Mouse (Mus musculus) erythroblast, embryonic 14.5 days (primary cell): Measurements from ENCODE around the gene Sohlh2. TPM values are rescaled to one million over a fixed set of nuclear protein-coding genes. Genes with fewer than 3 reads are reported as not detected.

Experiments used
- H3K27me3 ChIP-seq: 2 replicates; pipeline ENCODE4 v1.6.1; 2012; ENCODE audit warnings: inconsistent platforms; ENCODE audit not compliant: control insufficient read depth
- H3K36me3 ChIP-seq: 2 replicates; pipeline ENCODE4 v1.6.1; 2012; ENCODE audit warnings: mild to moderate bottlenecking, inconsistent platforms; ENCODE audit not compliant: control insufficient read depth
- H3K4me1 ChIP-seq: 2 replicates; pipeline ENCODE4 v1.6.1; 2012; ENCODE audit warnings: inconsistent platforms; ENCODE audit not compliant: control insufficient read depth
- H3K4me3 ChIP-seq: replicated peaks from 2 replicates; pipeline ENCODE3; 2012; ENCODE audit warnings: moderate library complexity, mild to moderate bottlenecking, inconsistent platforms
- H3K9me3 ChIP-seq: 2 replicates; pipeline ENCODE4 v1.6.1; 2012; ENCODE audit warnings: low read length, inconsistent platforms, mixed read lengths; ENCODE audit not compliant: control insufficient read depth
- GATA1 ChIP-seq: IDR thresholded peaks from 2 replicates; pipeline ENCODE4 v1.6.1; 2012; ENCODE audit warnings: low read length, inconsistent platforms, mixed read lengths
- TAL1 ChIP-seq: IDR thresholded peaks from 3 replicates; pipeline ENCODE4 v1.6.1; 2012; ENCODE audit warnings: low read length, inconsistent platforms, mixed read lengths
- polyA plus RNA-seq: library from polyadenylated mRNA; stranded (reverse); fragments of >175 nt; gene quantifications from 2 replicates; pipeline ENCODE4 v1.2.3, GENCODE M21; 2012

Gene Sohlh2
- polyA plus RNA-seq = not detected in 2 replicates

GRCm38 (mm10) chr3:55181766-55182165, at the start of gene Sohlh2:
Gene Sohlh2, plus strand, starts transcription at chr3:55182028.
- H3K9me3 ChIP-seq = peaks cover 9% of the 10 kb centered on the region
- H3K36me3 ChIP-seq = no peaks in the 10 kb centered on the region
- no peaks in the 10 kb centered on the region for H3K4me1 ChIP-seq
- no peak within 1 kb of the TSS for H3K4me3 ChIP-seq
- TF ChIP-seq TAL1 (no peak), GATA1 (no peak)
- no peaks in the 10 kb centered on the region for H3K27me3 ChIP-seq

GRCm38 (mm10) chr3:55137039-55137438, 44.8 kb upstream of the Sohlh2 start, which contains the start of gene Ccdc169:
Gene Ccdc169, plus strand, starts transcription at chr3:55137339.
- peaks cover 18% of the 10 kb centered on the region for H3K36me3 ChIP-seq
- no peak for TF ChIP-seq GATA1
- no peaks in the 10 kb centered on the region for H3K4me1 ChIP-seq
- H3K27me3 ChIP-seq = no peaks in the 10 kb centered on the region
- H3K9me3 ChIP-seq = no peaks in the 10 kb centered on the region
- no peak within 1 kb of the TSS for H3K4me3 ChIP-seq

- no peaks in the 10 kb centered on the region for H3K27me3 ChIP-seq
- H3K4me1 ChIP-seq = no peaks in the 10 kb centered on the region
- H3K9me3 ChIP-seq = no peaks in the 10 kb centered on the region
- peaks cover 8% of the 10 kb centered on the region for H3K36me3 ChIP-seq
- TF ChIP-seq TAL1 = no peak
- no peak for TF ChIP-seq GATA1
- H3K4me3 ChIP-seq = no peak overlapping the region
Observed at GRCm38 (mm10) chr3:55139837-55140236, 42.0 kb upstream of the Sohlh2 start.

GRCm38 (mm10) chr3:55141401-55141800, 40.4 kb upstream of the Sohlh2 start:
- no peaks in the 10 kb centered on the region for H3K4me1 ChIP-seq
- H3K4me3 ChIP-seq = no peak overlapping the region
- no peak for TF ChIP-seq GATA1
- no peak for TF ChIP-seq TAL1
- H3K27me3 ChIP-seq = no peaks in the 10 kb centered on the region
- no peaks in the 10 kb centered on the region for H3K9me3 ChIP-seq
- peaks cover 2% of the 10 kb centered on the region; the same call in 1 of the 2 replicates for H3K36me3 ChIP-seq

DNA sequence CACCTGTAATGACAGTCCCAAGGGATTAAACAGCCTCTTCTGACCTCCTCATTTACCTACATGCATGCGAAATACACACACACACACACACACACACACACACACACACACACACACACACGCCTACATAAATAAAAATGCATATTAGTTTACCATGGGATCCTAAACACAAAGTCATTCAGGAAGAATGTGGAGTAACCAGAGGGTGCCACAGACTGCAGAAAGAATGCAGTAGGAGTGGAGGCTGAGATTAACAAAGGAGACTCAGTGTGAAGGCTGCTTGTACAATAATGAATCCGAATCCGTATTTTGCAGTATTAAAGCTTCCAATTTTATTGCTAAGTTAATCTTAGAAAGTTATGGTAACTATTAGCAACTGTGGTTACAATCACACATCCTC, 36.9 kb upstream of the Sohlh2 start:
- no peaks in the 10 kb centered on the region for H3K9me3 ChIP-seq
- TF ChIP-seq GATA1 (no peak), TAL1 (no peak)
- no peaks in the 10 kb centered on the region for H3K27me3 ChIP-seq
- H3K4me1 ChIP-seq = no peaks in the 10 kb centered on the region
- H3K36me3 ChIP-seq = no peaks in the 10 kb centered on the region
- H3K4me3 ChIP-seq = no peak overlapping the region

GRCm38 (mm10) chr3:55146441-55146840, 35.4 kb upstream of the Sohlh2 start:
- Histone ChIP-seq H3K4me1 (no peaks in the 10 kb centered on the region), H3K27me3 (no peaks in the 10 kb centered on the region), H3K4me3 (no peak overlapping the region), H3K36me3 (no peaks in the 10 kb centered on the region), H3K9me3 (no peaks in the 10 kb centered on the region)
- TF ChIP-seq GATA1 = no peak

DNA sequence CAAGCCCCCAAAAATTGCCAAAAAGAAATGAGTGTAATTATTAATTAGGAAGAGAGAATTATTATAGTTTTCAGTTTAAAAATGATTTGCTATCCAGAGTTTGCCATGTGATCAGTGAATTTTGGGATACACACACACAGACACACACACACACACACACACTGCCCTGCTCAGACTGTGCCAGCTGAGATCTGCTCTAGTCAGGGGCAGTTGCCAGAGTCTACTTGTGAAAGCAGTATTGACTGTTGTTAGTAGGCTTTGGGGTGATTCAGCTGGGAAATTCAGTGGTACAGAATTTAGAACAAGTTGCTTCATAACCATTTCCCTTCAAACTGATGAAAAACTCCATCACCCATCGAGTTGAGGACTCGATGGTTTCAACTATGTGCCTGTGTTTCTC, 34.7 kb upstream of the Sohlh2 start:
- TF ChIP-seq GATA1 (no peak), TAL1 (no peak)
- Histone ChIP-seq H3K27me3 (no peaks in the 10 kb centered on the region), H3K9me3 (no peaks in the 10 kb centered on the region)

DNA sequence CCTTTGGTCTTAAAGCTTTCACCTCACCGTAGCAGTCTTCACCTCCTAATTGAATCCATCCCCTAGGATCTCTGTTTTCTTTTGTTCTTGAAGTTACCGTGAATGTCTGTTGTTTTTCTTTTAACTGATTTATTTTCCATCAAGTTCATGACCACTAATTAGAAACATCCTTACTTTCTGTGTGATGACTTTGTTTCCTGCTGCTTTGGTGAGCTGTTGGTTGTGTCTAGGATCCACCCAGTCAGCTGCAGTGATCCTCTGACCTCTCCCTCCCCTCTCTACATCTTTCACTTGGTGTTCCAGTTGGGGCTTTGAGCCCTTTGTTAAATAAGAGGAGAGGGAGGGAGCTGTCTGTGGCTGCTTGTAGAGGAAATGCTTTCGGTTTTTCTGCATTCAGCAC, 33.7 kb upstream of the Sohlh2 start:
- H3K27me3 ChIP-seq = no peaks in the 10 kb centered on the region
- no peak overlapping the region for H3K4me3 ChIP-seq
- TF ChIP-seq GATA1 = no peak
- TF ChIP-seq TAL1 = no peak
- H3K4me1 ChIP-seq = no peaks in the 10 kb centered on the region
- H3K36me3 ChIP-seq = no peaks in the 10 kb centered on the region
- H3K9me3 ChIP-seq = no peaks in the 10 kb centered on the region

More for the DNA sequence above, 34.7 kb upstream of the Sohlh2 start:
- no peaks in the 10 kb centered on the region for H3K36me3 ChIP-seq
- H3K4me3 ChIP-seq = no peak overlapping the region
- H3K4me1 ChIP-seq = no peaks in the 10 kb centered on the region

DNA sequence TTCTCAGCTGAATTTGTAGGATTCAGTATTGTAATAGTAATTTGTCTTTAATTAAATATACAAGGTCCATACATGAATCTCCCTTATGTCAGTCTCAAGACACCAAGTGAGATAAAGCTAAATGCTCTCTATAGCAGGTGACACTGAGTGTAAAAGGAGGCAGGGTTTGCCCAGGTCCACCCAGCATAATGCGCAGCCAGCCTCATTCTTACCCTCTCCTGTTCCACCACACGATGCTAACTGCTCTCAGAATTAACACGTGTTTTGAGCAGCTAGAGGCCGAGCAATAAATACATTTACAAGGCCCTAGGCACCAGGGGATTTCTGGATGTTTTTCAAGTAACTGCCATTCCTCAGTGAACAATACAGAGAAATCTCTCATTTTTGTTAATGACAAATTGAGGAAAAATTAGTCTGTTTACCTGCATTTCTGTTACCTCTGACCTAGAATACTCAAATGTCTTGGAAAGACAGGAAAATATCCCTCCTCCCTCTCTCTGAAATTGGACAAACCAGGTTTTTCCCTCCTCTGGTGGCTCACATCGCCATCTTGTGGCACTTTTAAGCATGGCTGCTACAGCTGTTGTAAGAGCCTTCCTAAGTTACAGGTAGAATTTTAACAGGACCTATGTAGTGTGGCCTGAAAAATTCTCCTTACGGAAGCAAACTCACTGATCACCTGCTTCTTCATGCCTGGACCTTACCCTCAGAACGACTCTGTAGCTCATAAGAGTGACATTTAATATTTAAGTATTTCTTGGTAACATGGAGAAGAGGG, 30.0 kb upstream of the Sohlh2 start:
- H3K9me3 ChIP-seq = no peaks in the 10 kb centered on the region
- no peak overlapping the region for H3K4me3 ChIP-seq
- H3K4me1 ChIP-seq = no peaks in the 10 kb centered on the region
- H3K36me3 ChIP-seq = no peaks in the 10 kb centered on the region
- H3K27me3 ChIP-seq = no peaks in the 10 kb centered on the region
- TF ChIP-seq GATA1 (no peak), TAL1 (no peak)
